Mouse (Mus musculus): ENCODE data around the gene Celsr1.

- no peak for TF ChIP-seq POLR2A (IDR thresholded peaks at IDR 0.05; ENCODE audit: borderline replicate concordance, insufficient read depth, low read length)
- TF ChIP-seq CTCF (IDR thresholded peaks at IDR 0.05; ENCODE audit: borderline replicate concordance, insufficient read depth, low read depth, low read length) = no peak
These were observed 34.9 kb downstream of the Celsr1 start for GRCm38 (mm10) chr15:85998525-85999230.
